Mouse (Mus musculus) embryonic facial prominence, embryonic 15.5 days (tissue): Measurements from ENCODE around the gene Pip5k1a. TPM values are rescaled to one million over a fixed set of nuclear protein-coding genes. Genes with fewer than 3 reads are reported as not detected.
"Not testable (repeated sequence)": the region's sequence is repeated elsewhere in the genome, so short reads cannot be mapped to it uniquely, and the experiment has no call there.

Source experiments
- ATAC-seq: fragments of 200-750 bp; cut with Nextera tagmentation; 2 replicates; pipeline ENCODE4 v1.8.0; 2017; ENCODE audit warnings: low read depth, moderate TSS enrichment; ENCODE audit not compliant: insufficient number of reproducible peaks, low FRiP score, low TSS enrichment
- H3K27ac ChIP-seq: fragments of 300-500 bp; sonication (generic); replicated peaks from 2 replicates; pipeline ENCODE4 v1.5.1; 2015; ENCODE audit warnings: mild to moderate bottlenecking, inconsistent platforms
- H3K27me3 ChIP-seq: fragments of 300-500 bp; sonication (generic); 2 replicates; pipeline ENCODE4 v1.6.1; 2015; ENCODE audit warnings: inconsistent platforms
- H3K36me3 ChIP-seq: fragments of 300-500 bp; sonication (generic); 2 replicates; pipeline ENCODE4 v1.6.1; 2015; ENCODE audit warnings: mild to moderate bottlenecking, inconsistent platforms
- H3K4me1 ChIP-seq: fragments of 300-500 bp; sonication (generic); 2 replicates; pipeline ENCODE4 v1.6.1; 2015; ENCODE audit warnings: inconsistent platforms
- H3K4me2 ChIP-seq: fragments of 300-500 bp; sonication (generic); replicated peaks from 2 replicates; pipeline ENCODE4 v1.6.1; 2015; ENCODE audit warnings: mild to moderate bottlenecking, inconsistent platforms
- H3K4me3 ChIP-seq: fragments of 300-500 bp; sonication (generic); replicated peaks from 2 replicates; pipeline ENCODE4 v1.5.1; 2015; ENCODE audit warnings: mild to moderate bottlenecking, inconsistent platforms
- H3K9ac ChIP-seq: fragments of 300-500 bp; sonication (generic); 2 replicates; pipeline ENCODE4 v1.6.1; 2015; ENCODE audit warnings: inconsistent platforms
- H3K9me3 ChIP-seq: fragments of 300-500 bp; sonication (generic); replicated peaks from 2 replicates; pipeline ENCODE4 v1.6.1; 2016; ENCODE audit warnings: inconsistent platforms
- WGBS: fragments of 180-500 bp; shearing (Covaris S2); methylation state at CpG from one replicate; pipeline ENCODE4 v1.1.7; 2015; 5-methylcytosine and 5-hydroxymethylcytosine counted together
- polyA plus RNA-seq: library from polyadenylated mRNA; unstranded; fragments of >200 nt; fragmentation: Nextera tagmentation; extraction: Ambion mirVana; gene quantifications from 2 replicates; pipeline ENCODE4 v1.2.1, GENCODE M21; 2015

Gene Pip5k1a
- polyA plus RNA-seq, 1 experiment from 2014 or later: 22.3 TPM

GRCm38 (mm10) chr3:95041625-95042024, 65.1 kb downstream of the Pip5k1a start:
- peak overlapping the region; percentile 60 for H3K4me2 ChIP-seq
- H3K27ac ChIP-seq: no peak overlapping the region
- ATAC-seq: no peak
- peaks cover 11% of the 10 kb centered on the region for H3K36me3 ChIP-seq
- H3K4me1 ChIP-seq: peaks cover 8% of the 10 kb centered on the region
- 11% methylated on average over 3 of the region's 3 CpGs for WGBS
- peak overlapping the region; percentile 96 for H3K4me3 ChIP-seq
- H3K27me3 ChIP-seq: no peaks in the 10 kb centered on the region
- H3K9ac ChIP-seq: peak overlapping the region; percentile 77
- no peaks in the 10 kb centered on the region for H3K9me3 ChIP-seq

GRCm38 (mm10) chr3:95029953-95030352, 76.8 kb downstream of the Pip5k1a start:
- peaks cover 48% of the 10 kb centered on the region for H3K36me3 ChIP-seq
- H3K27ac ChIP-seq: no peak overlapping the region

GRCm38 (mm10) chr3:95029291-95029827, 77.4 kb downstream of the Pip5k1a start:
- H3K27me3 ChIP-seq, H3K4me1 ChIP-seq, H3K9ac ChIP-seq, ATAC-seq, H3K27ac ChIP-seq, H3K4me2 ChIP-seq, H3K9me3 ChIP-seq, H3K4me3 ChIP-seq: not testable (repeated sequence)
- peaks cover 42% of the 10 kb centered on the region for H3K36me3 ChIP-seq
- WGBS: 70% methylated on average over 3 of the region's 3 CpGs

More at GRCm38 (mm10) chr3:95029953-95030352, 76.8 kb downstream of the Pip5k1a start:
- 0 out of 2 replicates have a peak, but pooled peaks cover 6% of the 10 kb centered on the region for H3K4me1 ChIP-seq
- no peak for ATAC-seq
- no peak overlapping the region for H3K9ac ChIP-seq
- H3K4me2 ChIP-seq: no peak overlapping the region
- H3K4me3 ChIP-seq: no peak overlapping the region
- H3K27me3 ChIP-seq: no peaks in the 10 kb centered on the region
- no peaks in the 10 kb centered on the region for H3K9me3 ChIP-seq
- 69% methylated on average over 3 of the region's 3 CpGs for WGBS

GRCm38 (mm10) chr3:95028603-95029002, 78.1 kb downstream of the Pip5k1a start:
- ATAC-seq: no peak
- Histone ChIP-seq H3K27me3 (no peaks in the 10 kb centered on the region), H3K9me3 (no peaks in the 10 kb centered on the region), H3K4me3 (no peak overlapping the region), H3K4me2 (no peak overlapping the region), H3K9ac (no peak overlapping the region), H3K36me3 (peaks cover 34% of the 10 kb centered on the region), H3K4me1 (peaks cover 9% of the 10 kb centered on the region; the same call in 1 of the 2 replicates), H3K27ac (no peak overlapping the region)
- WGBS: 83% methylated on average over 3 of the region's 3 CpGs

GRCm38 (mm10) chr3:95027701-95028100, 79.0 kb downstream of the Pip5k1a start:
- H3K4me2 ChIP-seq: no peak overlapping the region
- H3K4me1 ChIP-seq: peaks cover 9% of the 10 kb centered on the region; the same call in 1 of the 2 replicates
- WGBS: 48% methylated on average over 5 of the region's 5 CpGs
- H3K9me3 ChIP-seq: no peaks in the 10 kb centered on the region
- no peak overlapping the region for H3K9ac ChIP-seq
- no peak overlapping the region for H3K27ac ChIP-seq
- H3K4me3 ChIP-seq: no peak overlapping the region
- no peaks in the 10 kb centered on the region for H3K27me3 ChIP-seq
- peak; percentile 60; the same call in 1 of the 2 replicates for ATAC-seq
- peaks cover 25% of the 10 kb centered on the region for H3K36me3 ChIP-seq

- WGBS: 49% methylated on average over 5 of the region's 5 CpGs
- Histone ChIP-seq H3K36me3 (peaks cover 20% of the 10 kb centered on the region), H3K27me3 (no peaks in the 10 kb centered on the region), H3K4me2 (no peak overlapping the region), H3K4me3 (no peak overlapping the region), H3K27ac (no peak overlapping the region), H3K4me1 (peaks cover 9% of the 10 kb centered on the region; the same call in 1 of the 2 replicates), H3K9me3 (no peaks in the 10 kb centered on the region), H3K9ac (no peak overlapping the region)
- no peak; the same call in 1 of the 2 replicates for ATAC-seq
Observed at GRCm38 (mm10) chr3:95027057-95027645, 79.6 kb downstream of the Pip5k1a start.

- Histone ChIP-seq H3K36me3 (0 out of 2 replicates have a peak, but pooled peaks cover 2% of the 10 kb centered on the region), H3K4me2 (no peak overlapping the region), H3K9me3 (no peaks in the 10 kb centered on the region), H3K27ac (no peak overlapping the region), H3K27me3 (no peaks in the 10 kb centered on the region), H3K9ac (no peak overlapping the region), H3K4me1 (peaks cover 9% of the 10 kb centered on the region; the same call in 1 of the 2 replicates), H3K4me3 (no peak overlapping the region)
- WGBS: 56% methylated on average over 5 of the region's 5 CpGs
- no peak for ATAC-seq
Observed at GRCm38 (mm10) chr3:95025202-95025601, 81.5 kb downstream of the Pip5k1a start.

GRCm38 (mm10) chr3:95024551-95024950, 82.2 kb downstream of the Pip5k1a start:
- H3K4me1 ChIP-seq: peaks cover 9% of the 10 kb centered on the region; the same call in 1 of the 2 replicates
- no peaks in the 10 kb centered on the region for H3K9me3 ChIP-seq
- no peak overlapping the region for H3K9ac ChIP-seq
- H3K27ac ChIP-seq: no peak overlapping the region
- no peak overlapping the region for H3K4me2 ChIP-seq
- 0 out of 2 replicates have a peak, but pooled peaks have one; percentile 16 for ATAC-seq
- H3K4me3 ChIP-seq: no peak overlapping the region
- 25% methylated on average over 11 of the region's 11 CpGs for WGBS
- H3K36me3 ChIP-seq: no peaks in the 10 kb centered on the region
- H3K27me3 ChIP-seq: no peaks in the 10 kb centered on the region

GRCm38 (mm10) chr3:95020956-95021355, 85.8 kb downstream of the Pip5k1a start:
- ATAC-seq, H3K27me3 ChIP-seq, H3K36me3 ChIP-seq, H3K4me3 ChIP-seq, H3K9ac ChIP-seq, H3K9me3 ChIP-seq, H3K27ac ChIP-seq, H3K4me2 ChIP-seq, H3K4me1 ChIP-seq: not testable (repeated sequence)
- 93% methylated on average over 5 of the region's 5 CpGs for WGBS

- Histone ChIP-seq H3K9ac (no peak overlapping the region), H3K4me1 (peaks cover 15% of the 10 kb centered on the region), H3K27me3 (no peaks in the 10 kb centered on the region), H3K36me3 (no peaks in the 10 kb centered on the region), H3K4me3 (no peak overlapping the region), H3K27ac (no peak overlapping the region), H3K9me3 (no peaks in the 10 kb centered on the region), H3K4me2 (no peak overlapping the region)
- no peak for ATAC-seq
- WGBS: 79% methylated on average over 2 of the region's 2 CpGs
Observed at GRCm38 (mm10) chr3:95018741-95019140, 88.0 kb downstream of the Pip5k1a start.

- no peaks in the 10 kb centered on the region for H3K27me3 ChIP-seq
- H3K9me3 ChIP-seq: no peaks in the 10 kb centered on the region
- H3K4me2 ChIP-seq: peak overlapping the region; percentile 68
- H3K27ac ChIP-seq: peak overlapping the region; percentile 96
- H3K4me3 ChIP-seq: peak overlapping the region; percentile 89
- peaks cover 9% of the 10 kb centered on the region for H3K36me3 ChIP-seq
- H3K9ac ChIP-seq: peak overlapping the region; percentile 21
- peaks cover 25% of the 10 kb centered on the region for H3K4me1 ChIP-seq
- 3% methylated on average over 21 of the region's 21 CpGs for WGBS
- no peak for ATAC-seq
Observed at GRCm38 (mm10) chr3:95016532-95017056, 90.1 kb downstream of the Pip5k1a start.
